Mouse (Mus musculus) stomach, embryonic 14.5 days (tissue): ENCODE results near the gene Dnttip1. TPM values are rescaled to one million over a fixed set of nuclear protein-coding genes. Genes with fewer than 3 reads are reported as not detected.
A peak's percentile ranks its signal among the peaks of the same experiment; 100 is the strongest.

Experiments used
- ATAC-seq: fragments of 200-750 bp; cut with Nextera tagmentation; 2 replicates; pipeline ENCODE4 v1.8.0; 2017; ENCODE audit warnings: low read depth, moderate TSS enrichment; ENCODE audit not compliant: insufficient number of reproducible peaks, insufficient read depth, low FRiP score
- H3K27ac ChIP-seq: fragments of 300-500 bp; sonication (generic); 2 replicates; pipeline ENCODE4 v1.5.1; 2014; ENCODE audit warnings: mild to moderate bottlenecking, low read length, moderate library complexity, mixed read lengths
- H3K27me3 ChIP-seq: fragments of 300-500 bp; sonication (generic); 2 replicates; pipeline ENCODE4 v1.6.1; 2014; ENCODE audit warnings: low read length, control low read depth, mixed read lengths; ENCODE audit not compliant: control insufficient read depth, insufficient read depth
- H3K36me3 ChIP-seq: fragments of 300-500 bp; sonication (generic); 2 replicates; pipeline ENCODE4 v1.6.1; 2014; ENCODE audit warnings: mild to moderate bottlenecking, control low read depth, low read length, moderate library complexity, mixed read lengths; ENCODE audit not compliant: control insufficient read depth, insufficient read depth
- H3K4me1 ChIP-seq: fragments of 300-500 bp; sonication (generic); 2 replicates; pipeline ENCODE4 v1.6.1; 2014; ENCODE audit warnings: low read length, control low read depth, mixed read lengths; ENCODE audit not compliant: control insufficient read depth, insufficient read depth
- H3K4me2 ChIP-seq: fragments of 300-500 bp; sonication (generic); replicated peaks from 2 replicates; pipeline ENCODE4 v1.6.1; 2014; ENCODE audit warnings: low read depth, low read length, control low read depth
- H3K4me3 ChIP-seq: fragments of 300-500 bp; sonication (generic); 2 replicates; pipeline ENCODE4 v1.5.1; 2014; ENCODE audit warnings: low read depth, low read length, control low read depth
- H3K9ac ChIP-seq: fragments of 300-500 bp; sonication (generic); replicated peaks from 2 replicates; pipeline ENCODE4 v1.6.1; 2014; ENCODE audit warnings: low read depth, mild to moderate bottlenecking, control low read depth, low read length, moderate library complexity, mixed read lengths
- H3K9me3 ChIP-seq: fragments of 300-500 bp; sonication (generic); 2 replicates; pipeline ENCODE4 v1.6.1; 2016; ENCODE audit warnings: low read depth, low read length, control low read depth; ENCODE audit not compliant: control insufficient read depth
- WGBS: fragments of 180-500 bp; shearing (Covaris S2); extraction: QIAGEN DNeasy Blood & Tissue Kit; methylation state at CpG from one replicate; pipeline ENCODE4 v1.1.7; 2014; 5-methylcytosine and 5-hydroxymethylcytosine counted together
- polyA plus RNA-seq: library from polyadenylated mRNA; unstranded; fragments of >200 nt; fragmentation: Nextera tagmentation; extraction: Ambion mirVana; gene quantifications from 2 replicates; pipeline ENCODE4 v1.2.1, GENCODE M21; 2014

Dnttip1 gene
- polyA plus RNA-seq, 1 experiment from 2014 or later, result 69.8 TPM

- no peak overlapping the region for H3K27ac ChIP-seq
- ATAC-seq, result no peak
- H3K27me3 ChIP-seq, result no peaks in the 10 kb centered on the region
- no peaks in the 10 kb centered on the region for H3K36me3 ChIP-seq
- 61% methylated on average over 7 of the region's 7 CpGs for WGBS
- 0 out of 2 replicates have a peak, but pooled peaks cover under 1% of the 10 kb centered on the region for H3K4me1 ChIP-seq
- H3K9ac ChIP-seq, result no peak overlapping the region
- no peaks in the 10 kb centered on the region for H3K9me3 ChIP-seq
- no peak overlapping the region for H3K4me2 ChIP-seq
- no peak overlapping the region for H3K4me3 ChIP-seq
These were observed 5.9 kb upstream of the Dnttip1 start for GRCm38 (mm10) chr2:164739876-164740275.

- Histone ChIP-seq H3K27me3 (no peaks in the 10 kb centered on the region), H3K9ac (peak overlapping the region; percentile 96; the same call in 1 of the 2 replicates), H3K9me3 (no peaks in the 10 kb centered on the region), H3K27ac (no peak overlapping the region), H3K4me1 (peaks cover 12% of the 10 kb centered on the region), H3K36me3 (peaks cover 16% of the 10 kb centered on the region), H3K4me3 (peak overlapping the region; percentile 87), H3K4me2 (peak overlapping the region; percentile 80)
- no peak for ATAC-seq
- 72% methylated on average over 13 of the region's 13 CpGs for WGBS
These were observed 796 bp upstream of the Dnttip1 start for GRCm38 (mm10) chr2:164744987-164745386.

- H3K27me3 ChIP-seq, result no peaks in the 10 kb centered on the region
- peak overlapping the region; percentile 87 for H3K4me3 ChIP-seq
- 48% methylated on average over 8 of the region's 8 CpGs for WGBS
- peak overlapping the region; percentile 80 for H3K4me2 ChIP-seq
- peaks cover 28% of the 10 kb centered on the region for H3K36me3 ChIP-seq
- peaks cover 12% of the 10 kb centered on the region for H3K4me1 ChIP-seq
- H3K27ac ChIP-seq, result no peak overlapping the region
- ATAC-seq, result no peak
- peak overlapping the region; percentile 96 for H3K9ac ChIP-seq
- H3K9me3 ChIP-seq, result no peaks in the 10 kb centered on the region
These were observed 910 bp downstream of the Dnttip1 start for GRCm38 (mm10) chr2:164746693-164747092.

- no peaks in the 10 kb centered on the region for H3K27me3 ChIP-seq
- no peak overlapping the region for H3K27ac ChIP-seq
- H3K9me3 ChIP-seq, result no peaks in the 10 kb centered on the region
- no peak for ATAC-seq
- H3K36me3 ChIP-seq, result peaks cover 38% of the 10 kb centered on the region
- no peak overlapping the region for H3K4me3 ChIP-seq
- 82% methylated on average over 4 of the region's 4 CpGs for WGBS
- no peak overlapping the region for H3K9ac ChIP-seq
- no peak overlapping the region for H3K4me2 ChIP-seq
- H3K4me1 ChIP-seq, result peaks cover 12% of the 10 kb centered on the region
These were observed 2.4 kb downstream of the Dnttip1 start for GRCm38 (mm10) chr2:164748191-164748590.

- H3K27me3 ChIP-seq, result no peaks in the 10 kb centered on the region
- H3K4me2 ChIP-seq, result no peak overlapping the region
- peaks cover 42% of the 10 kb centered on the region for H3K36me3 ChIP-seq
- no peak for ATAC-seq
- WGBS, result 83% methylated on average over 6 of the region's 6 CpGs
- H3K27ac ChIP-seq, result no peak overlapping the region
- peaks cover 12% of the 10 kb centered on the region for H3K4me1 ChIP-seq
- H3K9me3 ChIP-seq, result no peaks in the 10 kb centered on the region
- H3K4me3 ChIP-seq, result no peak overlapping the region
- H3K9ac ChIP-seq, result no peak overlapping the region
These were observed 3.2 kb downstream of the Dnttip1 start for GRCm38 (mm10) chr2:164748991-164749390.

- no peak overlapping the region for H3K27ac ChIP-seq
- 87% methylated on average over 2 of the region's 2 CpGs for whole genome bisulfite sequencing
- no peaks in the 10 kb centered on the region for H3K9me3 ChIP-seq
- H3K9ac ChIP-seq, result no peak overlapping the region
- peaks cover 70% of the 10 kb centered on the region for H3K36me3 ChIP-seq
- H3K27me3 ChIP-seq, result no peaks in the 10 kb centered on the region
- H3K4me1 ChIP-seq, result no peaks in the 10 kb centered on the region
- no peak overlapping the region for H3K4me2 ChIP-seq
- no peak overlapping the region for H3K4me3 ChIP-seq
- no peak for ATAC-seq
These were observed 6.7 kb downstream of the Dnttip1 start for GRCm38 (mm10) chr2:164752454-164752853.

GRCm38 (mm10) chr2:164754105-164754504, 8.3 kb downstream of the Dnttip1 start:
- Histone ChIP-seq H3K27me3 (no peaks in the 10 kb centered on the region), H3K9me3 (no peaks in the 10 kb centered on the region), H3K4me1 (no peaks in the 10 kb centered on the region), H3K36me3 (peaks cover 72% of the 10 kb centered on the region), H3K27ac (no peak overlapping the region), H3K9ac (no peak overlapping the region), H3K4me2 (no peak overlapping the region), H3K4me3 (no peak overlapping the region)
- 83% methylated on average over 11 of the region's 11 CpGs for WGBS
- no peak for ATAC-seq

GRCm38 (mm10) chr2:164754800-164755199, 9.0 kb downstream of the Dnttip1 start:
- ATAC-seq, result no peak
- 92% methylated on average over 2 of the region's 2 CpGs for WGBS
- Histone ChIP-seq H3K9me3 (no peaks in the 10 kb centered on the region), H3K36me3 (peaks cover 78% of the 10 kb centered on the region), H3K27ac (no peak overlapping the region), H3K27me3 (no peaks in the 10 kb centered on the region), H3K9ac (no peak overlapping the region), H3K4me1 (no peaks in the 10 kb centered on the region), H3K4me3 (no peak overlapping the region), H3K4me2 (no peak overlapping the region)

GRCm38 (mm10) chr2:164757841-164758240, 12.1 kb downstream of the Dnttip1 start:
- H3K4me1 ChIP-seq, result no peaks in the 10 kb centered on the region
- no peak overlapping the region for H3K4me2 ChIP-seq
- peaks cover 86% of the 10 kb centered on the region for H3K36me3 ChIP-seq
- no peaks in the 10 kb centered on the region for H3K9me3 ChIP-seq
- no peak overlapping the region for H3K27ac ChIP-seq
- WGBS, result 86% methylated on average over 10 of the region's 11 CpGs
- no peak for ATAC-seq
- no peak overlapping the region for H3K4me3 ChIP-seq
- no peak overlapping the region for H3K9ac ChIP-seq
- no peaks in the 10 kb centered on the region for H3K27me3 ChIP-seq
